Mouse (Mus musculus) kidney, adult 2 months (tissue): Measurements from ENCODE around the gene Hsd11b1.

Experiments used
- CTCF ChIP-seq: fragments of 200-500 bp; conservative IDR thresholded peaks from 2 replicates; pipeline ENCODE4 v1.5.1; 2011; ENCODE audit warnings: low read depth, mild to moderate bottlenecking, control low read depth, low read length, moderate library complexity, mixed read lengths; ENCODE audit not compliant: insufficient read depth, insufficient read length
- POLR2A ChIP-seq: fragments of 200-500 bp; IDR thresholded peaks from one replicate; pipeline ENCODE4 v1.6.1; 2011; ENCODE audit warnings: low read depth, low read length, control low read depth

DNA sequence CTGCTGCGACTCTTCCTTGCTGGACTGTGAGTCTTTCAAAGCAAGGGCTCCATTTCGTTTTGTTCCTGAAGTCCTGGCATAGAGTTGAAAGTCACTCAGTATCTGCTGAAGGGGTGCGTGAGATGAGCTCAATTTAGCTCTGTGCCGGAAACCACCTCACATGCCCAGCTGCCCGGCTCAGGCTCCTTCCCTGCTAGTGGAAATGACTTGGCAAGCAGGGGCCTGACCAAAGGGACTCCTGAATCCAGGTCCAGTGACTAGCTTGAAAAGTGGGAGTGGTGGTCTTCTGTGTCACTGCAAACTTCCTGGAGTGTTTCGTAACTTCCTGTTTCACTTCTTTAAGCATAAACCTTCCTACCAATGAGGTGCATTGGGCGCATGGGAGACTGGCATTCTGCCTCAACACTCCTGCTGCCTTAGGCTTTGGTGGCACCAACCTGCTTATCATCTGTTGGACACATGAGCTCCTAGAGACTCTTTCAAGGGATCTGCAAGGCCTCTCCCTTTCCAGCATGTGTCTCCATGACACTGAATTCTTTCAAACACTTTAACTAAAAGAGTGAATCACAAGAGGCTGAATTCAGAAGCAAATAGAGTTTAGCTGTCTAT, 72.1 kb downstream of the Hsd11b1 start:
- no peak for TF ChIP-seq POLR2A
- TF ChIP-seq CTCF: no peak
